Mouse (Mus musculus) spleen, adult 12 weeks (tissue): ENCODE measurements around the gene Tbc1d5.
A peak's percentile ranks its signal among the peaks of the same experiment; 100 is the strongest.

Experiments
- DNase-seq: peaks from one replicate; pipeline ENCODE4 v3.0.0; 2022; ENCODE audit warnings: low spot score

Tbc1d5 gene

GRCm38 (mm10) chr17:51043869-51044268 is 135.3 kb downstream of the Tbc1d5 start:
- no peak for DNase-seq

GRCm38 (mm10) chr17:51040861-51041260 is 138.3 kb downstream of the Tbc1d5 start:
- DNase-seq, result no peak

GRCm38 (mm10) chr17:51023227-51023626 is 155.9 kb downstream of the Tbc1d5 start:
- DNase-seq, result no peak

- DNase-seq, result no peak
These were observed 162.8 kb downstream of the Tbc1d5 start for GRCm38 (mm10) chr17:51016384-51016783.

- DNase-seq, result no peak
These were observed 165.2 kb downstream of the Tbc1d5 start for GRCm38 (mm10) chr17:51013908-51014307.

- no peak for DNase-seq
These were observed 176.0 kb downstream of the Tbc1d5 start for GRCm38 (mm10) chr17:51003179-51003578.

- no peak for DNase-seq
These were observed 180.9 kb downstream of the Tbc1d5 start for GRCm38 (mm10) chr17:50998216-50998615.

GRCm38 (mm10) chr17:50993294-50993993 is 185.7 kb downstream of the Tbc1d5 start:
- DNase-seq, result peak; percentile 19

- no peak for DNase-seq
These were observed 188.3 kb downstream of the Tbc1d5 start for GRCm38 (mm10) chr17:50990770-50991405.

- no peak for DNase-seq
These were observed 191.2 kb downstream of the Tbc1d5 start for GRCm38 (mm10) chr17:50987935-50988334.

- no peak for DNase-seq
These were observed 197.2 kb downstream of the Tbc1d5 start for GRCm38 (mm10) chr17:50981933-50982332.

- no peak for DNase-seq
These were observed 207.0 kb downstream of the Tbc1d5 start for GRCm38 (mm10) chr17:50972142-50972541.

- no peak for DNase-seq
These were observed 213.0 kb downstream of the Tbc1d5 start for GRCm38 (mm10) chr17:50966147-50966546.

- DNase-seq, result no peak
These were observed 224.8 kb downstream of the Tbc1d5 start for GRCm38 (mm10) chr17:50954313-50954712.

GRCm38 (mm10) chr17:50922308-50922707 is 256.8 kb downstream of the Tbc1d5 start:
- no peak for DNase-seq

GRCm38 (mm10) chr17:50915216-50915615 is 263.9 kb downstream of the Tbc1d5 start:
- DNase-seq, result no peak

GRCm38 (mm10) chr17:50908568-50909335 is 270.4 kb downstream of the Tbc1d5 start:
- no peak for DNase-seq

- DNase-seq, result no peak
These were observed 271.0 kb downstream of the Tbc1d5 start for GRCm38 (mm10) chr17:50908160-50908559.

GRCm38 (mm10) chr17:50906630-50907029 is 272.5 kb downstream of the Tbc1d5 start:
- no peak for DNase-seq

- DNase-seq, result no peak
These were observed 274.7 kb downstream of the Tbc1d5 start for GRCm38 (mm10) chr17:50904463-50904862.

- DNase-seq, result no peak
These were observed 281.3 kb downstream of the Tbc1d5 start for GRCm38 (mm10) chr17:50897867-50898266.

- DNase-seq, result no peak
These were observed 289.7 kb downstream of the Tbc1d5 start for GRCm38 (mm10) chr17:50889475-50889874.

GRCm38 (mm10) chr17:50879910-50880309 is 299.2 kb downstream of the Tbc1d5 start:
- DNase-seq, result no peak
